Mouse (Mus musculus): ENCODE data around the gene Ldb1.

Gene Ldb1

DNA sequence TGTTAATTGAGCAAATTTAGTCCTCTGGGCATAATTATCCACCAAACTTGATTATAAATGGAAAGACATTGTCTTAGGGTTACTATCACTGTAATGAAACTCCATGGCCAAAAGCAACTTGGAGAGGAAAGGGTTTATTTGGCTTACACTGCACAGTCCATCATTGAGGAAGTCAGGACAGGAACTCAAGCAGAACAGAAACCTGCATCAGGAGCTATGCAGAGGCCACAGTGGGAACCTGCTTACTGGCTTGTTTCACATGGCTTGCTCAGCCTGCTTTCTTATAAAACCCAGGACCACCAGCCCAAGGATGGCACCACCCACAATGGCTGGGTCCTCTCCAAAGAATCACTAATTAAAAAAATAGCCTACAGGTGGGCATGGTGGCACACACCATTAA is 60.6 kb downstream of the Ldb1 start:
- CTCF ChIA-PET: no interaction called here

Measured in spleen, embryonic (tissue).